Mouse (Mus musculus) embryonic facial prominence, embryonic 14.5 days (tissue): ENCODE results near the gene Irf2. TPM values are rescaled to one million over a fixed set of nuclear protein-coding genes. Genes with fewer than 3 reads are reported as not detected.

Experiments
- ATAC-seq: fragments of 200-750 bp; cut with Nextera tagmentation; 2 replicates; pipeline ENCODE4 v1.8.0; 2017; ENCODE audit warnings: low read depth, moderate number of reproducible peaks, moderate TSS enrichment
- DNase-seq: peaks from one replicate; pipeline ENCODE4 v3.0.0-alpha.2; 2015; ENCODE audit warnings: low spot score
- H3K27ac ChIP-seq: fragments of 300-500 bp; sonication (generic); replicated peaks from 2 replicates; pipeline ENCODE4 v1.5.1; 2014; ENCODE audit warnings: low read depth, mild to moderate bottlenecking, low read length, moderate library complexity
- H3K27me3 ChIP-seq: fragments of 300-500 bp; sonication (generic); replicated peaks from 2 replicates; pipeline ENCODE4 v1.6.1; 2014; ENCODE audit warnings: low read length; ENCODE audit not compliant: control insufficient read depth, insufficient read depth
- H3K36me3 ChIP-seq: fragments of 300-500 bp; sonication (generic); 2 replicates; pipeline ENCODE4 v1.6.1; 2014; ENCODE audit warnings: low read length, mixed read lengths; ENCODE audit not compliant: control insufficient read depth, insufficient read depth
- H3K4me1 ChIP-seq: fragments of 300-500 bp; sonication (generic); 2 replicates; pipeline ENCODE4 v1.6.1; 2014; ENCODE audit warnings: antibody characterized with exemption, low read length; ENCODE audit not compliant: control insufficient read depth, insufficient read depth
- H3K4me2 ChIP-seq: fragments of 300-500 bp; sonication (generic); 2 replicates; pipeline ENCODE4 v1.6.1; 2014; ENCODE audit warnings: low read depth, mild to moderate bottlenecking, low read length, moderate library complexity, mixed read lengths
- H3K4me3 ChIP-seq: fragments of 300-500 bp; sonication (generic); 2 replicates; pipeline ENCODE4 v1.5.1; 2014; ENCODE audit warnings: low read depth, mild to moderate bottlenecking, low read length
- H3K9ac ChIP-seq: fragments of 300-500 bp; sonication (generic); 2 replicates; pipeline ENCODE4 v1.6.1; 2014; ENCODE audit warnings: low read depth, mild to moderate bottlenecking, low read length, moderate library complexity, mixed read lengths
- H3K9me3 ChIP-seq: fragments of 300-500 bp; sonication (generic); 2 replicates; pipeline ENCODE4 v1.6.1; 2016; ENCODE audit warnings: low read length; ENCODE audit not compliant: control insufficient read depth
- WGBS: fragments of 180-500 bp; shearing (Covaris S2); extraction: QIAGEN DNeasy Blood & Tissue Kit; methylation state at CpG from one replicate; pipeline ENCODE4 v1.1.7; 2014; 5-methylcytosine and 5-hydroxymethylcytosine counted together
- polyA plus RNA-seq: library from polyadenylated mRNA; unstranded; fragments of >200 nt; fragmentation: Nextera tagmentation; extraction: Ambion mirVana; gene quantifications from 2 replicates; pipeline ENCODE4 v1.2.1, GENCODE M21; 2014

Irf2 gene
- 15.3 and 15.8 TPM in 2 replicates for polyA plus RNA-seq

GRCm38 (mm10) chr8:46739003-46739949, at the start of gene Irf2:
Irf2 (plus strand) TSS chr8:46739732.
- Histone ChIP-seq H3K4me2 (peak within 1 kb of the TSS; percentile 65), H3K36me3 (no peaks in the 10 kb centered on the region), H3K27me3 (no peaks in the 10 kb centered on the region), H3K4me3 (peak within 1 kb of the TSS; percentile 93), H3K4me1 (peaks cover 24% of the 10 kb centered on the region), H3K27ac (peak within 1 kb of the TSS; percentile 94), H3K9me3 (no peaks in the 10 kb centered on the region), H3K9ac (peak within 1 kb of the TSS; percentile 99)
- DNase-seq (peak; percentile 96), ATAC-seq (peak; percentile 90)
- WGBS: under 1% methylated on average over 42 of the region's 51 CpGs

DNA sequence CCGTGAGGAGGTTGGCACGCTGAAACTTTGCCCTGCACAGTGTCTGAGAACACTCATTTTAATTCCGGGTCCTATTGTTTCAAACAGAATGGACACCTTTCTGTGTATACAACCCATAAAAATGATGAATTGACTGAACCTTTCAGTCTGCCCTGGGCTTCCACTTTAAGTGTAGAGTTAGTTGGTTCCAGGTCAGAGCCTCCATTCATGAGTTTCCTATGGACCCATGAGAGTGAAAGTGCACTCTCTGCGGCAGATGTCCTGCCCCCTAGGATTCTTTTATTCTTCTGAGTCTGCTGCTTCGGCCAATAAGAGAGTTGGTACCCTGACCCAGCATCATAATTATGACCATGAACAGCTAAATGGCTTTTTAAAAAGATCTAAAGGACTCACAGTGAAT, 49.4 kb upstream of the Irf2 start:
- Histone ChIP-seq H3K4me1 (no peaks in the 10 kb centered on the region), H3K27ac (no peak overlapping the region), H3K36me3 (no peaks in the 10 kb centered on the region), H3K9me3 (no peaks in the 10 kb centered on the region), H3K4me2 (no peak overlapping the region), H3K27me3 (no peaks in the 10 kb centered on the region), H3K4me3 (no peak overlapping the region), H3K9ac (no peak overlapping the region)
- DNase-seq: no peak
- no peak for ATAC-seq
- 69% methylated on average over 5 of the region's 5 CpGs for WGBS

DNA sequence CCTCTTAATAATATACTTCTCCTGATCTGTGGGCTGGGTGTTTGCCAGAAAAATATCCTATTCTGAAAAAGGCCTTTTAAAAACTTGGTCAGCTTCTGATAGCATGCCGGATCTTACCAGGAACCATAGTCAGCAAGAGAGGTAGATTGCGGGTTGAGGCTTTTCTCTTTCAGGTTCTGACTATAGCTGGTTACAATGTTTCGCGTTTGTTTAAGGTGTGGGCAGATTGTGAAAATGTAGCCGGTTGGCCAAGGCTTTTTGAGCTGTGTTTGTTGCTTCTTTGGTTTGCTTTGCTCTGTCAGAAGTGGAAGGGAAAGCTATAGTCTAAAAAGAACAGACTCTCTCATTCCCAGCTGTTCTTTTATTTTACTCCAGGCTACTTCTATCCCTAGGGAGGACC, 49.0 kb upstream of the Irf2 start:
- H3K9me3 ChIP-seq: no peaks in the 10 kb centered on the region
- no peaks in the 10 kb centered on the region for H3K4me1 ChIP-seq
- DNase-seq (no peak), ATAC-seq (no peak)
- no peak overlapping the region for H3K4me3 ChIP-seq
- no peaks in the 10 kb centered on the region for H3K27me3 ChIP-seq
- H3K4me2 ChIP-seq: no peak overlapping the region
- H3K36me3 ChIP-seq: no peaks in the 10 kb centered on the region
- H3K27ac ChIP-seq: no peak overlapping the region
- 78% methylated on average over 5 of the region's 5 CpGs for WGBS
- no peak overlapping the region for H3K9ac ChIP-seq

DNA sequence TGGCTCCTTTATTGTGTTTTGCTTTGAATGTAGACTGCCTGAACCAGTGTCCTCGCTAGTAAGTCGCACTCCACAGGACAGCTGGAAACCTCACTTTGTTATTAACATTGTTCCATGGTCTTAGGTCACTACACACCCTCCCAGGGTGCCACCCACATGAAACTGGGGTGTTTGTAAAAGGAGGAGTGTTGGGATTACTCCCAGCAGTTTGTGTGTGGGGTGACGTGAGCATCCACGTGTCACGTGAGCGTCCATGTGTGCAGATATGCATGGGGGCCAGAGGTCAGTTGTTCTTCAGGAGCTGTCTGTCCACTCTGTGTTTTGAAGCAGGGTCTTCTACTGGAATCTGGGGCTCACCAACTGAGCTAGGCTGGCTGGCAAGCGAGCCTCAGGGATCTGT, 48.2 kb upstream of the Irf2 start:
- no peaks in the 10 kb centered on the region for H3K9me3 ChIP-seq
- no peak overlapping the region for H3K4me3 ChIP-seq
- no peaks in the 10 kb centered on the region for H3K36me3 ChIP-seq
- no peak for ATAC-seq
- H3K4me1 ChIP-seq: peaks cover 2% of the 10 kb centered on the region
- WGBS: 81% methylated on average over 7 of the region's 7 CpGs
- no peak overlapping the region for H3K4me2 ChIP-seq
- no peaks in the 10 kb centered on the region for H3K27me3 ChIP-seq
- no peak for DNase-seq
- no peak overlapping the region for H3K9ac ChIP-seq
- no peak overlapping the region for H3K27ac ChIP-seq

DNA sequence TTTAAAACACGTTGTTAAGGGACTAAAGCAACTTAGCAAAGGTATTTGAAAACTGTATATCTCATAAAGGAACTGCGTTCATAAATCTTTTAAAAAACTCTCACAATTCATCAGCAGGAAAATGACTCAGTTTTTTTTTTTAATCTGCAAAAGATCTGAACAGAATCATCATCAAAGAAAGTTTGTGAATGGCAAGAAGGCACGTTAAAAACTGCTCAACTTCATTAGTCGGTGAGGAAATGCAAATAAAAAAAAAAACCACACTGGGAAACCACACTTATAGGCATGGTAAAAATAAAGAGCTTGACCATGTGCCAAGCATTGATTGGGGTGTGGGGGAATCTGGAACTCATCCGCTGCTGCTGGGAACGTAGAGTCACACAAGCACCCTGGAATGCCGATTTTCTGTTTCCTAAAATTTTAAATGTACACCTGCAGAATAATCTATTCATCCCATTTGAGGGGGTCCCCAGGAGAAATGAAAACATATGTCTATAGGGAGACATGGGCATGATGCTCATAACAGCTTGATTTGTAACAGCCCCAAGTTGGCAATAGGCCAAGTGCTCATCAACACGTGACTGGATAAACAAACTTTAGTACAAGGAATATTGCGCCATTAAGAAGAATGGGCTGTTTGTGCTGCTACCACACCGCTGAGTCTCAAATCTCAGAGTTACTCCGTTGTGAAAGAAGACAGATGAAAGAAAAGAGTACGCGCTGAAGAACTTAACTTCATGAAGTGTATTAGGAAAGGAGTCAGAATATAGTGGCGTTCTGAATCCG, 43.1 kb upstream of the Irf2 start:
- peak; percentile 80 for DNase-seq
- Histone ChIP-seq H3K9ac (no peak overlapping the region), H3K4me3 (no peak overlapping the region), H3K4me1 (peaks cover 18% of the 10 kb centered on the region), H3K36me3 (no peaks in the 10 kb centered on the region), H3K27me3 (no peaks in the 10 kb centered on the region), H3K9me3 (no peaks in the 10 kb centered on the region), H3K27ac (peak overlapping the region; percentile 4; the same call in 1 of the 2 replicates), H3K4me2 (peak overlapping the region; percentile 18; the same call in 1 of the 2 replicates)
- ATAC-seq: no peak
- WGBS: 41% methylated on average over 15 of the region's 15 CpGs

DNA sequence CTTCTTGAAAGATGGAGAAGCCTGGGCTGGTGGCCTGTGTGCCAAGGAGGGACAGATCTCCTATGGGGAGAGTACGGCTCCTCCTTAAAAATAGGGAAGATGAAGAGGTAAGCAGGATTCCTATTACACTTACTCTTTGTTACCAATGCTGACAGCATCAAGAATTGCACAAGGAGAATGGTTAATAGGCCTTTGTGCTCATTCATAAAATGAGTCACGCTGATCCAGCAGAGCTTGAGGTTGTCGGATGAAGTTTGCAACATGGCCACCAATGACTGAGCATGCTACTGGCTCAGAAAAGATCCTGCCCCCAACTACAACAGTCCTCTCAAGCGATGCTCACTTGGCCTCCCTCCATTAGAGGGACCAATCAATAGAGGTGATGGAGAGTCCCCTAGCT, 42.0 kb upstream of the Irf2 start:
- no peaks in the 10 kb centered on the region for H3K9me3 ChIP-seq
- WGBS: 82% methylated on average over 4 of the region's 4 CpGs
- H3K9ac ChIP-seq: no peak overlapping the region
- no peaks in the 10 kb centered on the region for H3K27me3 ChIP-seq
- H3K36me3 ChIP-seq: no peaks in the 10 kb centered on the region
- ATAC-seq (no peak), DNase-seq (no peak)
- H3K4me2 ChIP-seq: no peak overlapping the region
- no peak overlapping the region for H3K4me3 ChIP-seq
- H3K27ac ChIP-seq: peak overlapping the region; percentile 4; the same call in 1 of the 2 replicates
- peaks cover 18% of the 10 kb centered on the region for H3K4me1 ChIP-seq

GRCm38 (mm10) chr8:46698162-46698561, 41.4 kb upstream of the Irf2 start:
- Histone ChIP-seq H3K9me3 (no peaks in the 10 kb centered on the region), H3K36me3 (no peaks in the 10 kb centered on the region), H3K27me3 (no peaks in the 10 kb centered on the region), H3K4me3 (no peak overlapping the region), H3K4me2 (no peak overlapping the region), H3K9ac (no peak overlapping the region), H3K4me1 (peaks cover 18% of the 10 kb centered on the region), H3K27ac (peak overlapping the region; percentile 4; the same call in 1 of the 2 replicates)
- ATAC-seq (no peak), DNase-seq (peak; percentile 40)
- WGBS: 59% methylated on average over 5 of the region's 5 CpGs

- DNase-seq: no peak
- Histone ChIP-seq H3K9ac (no peak overlapping the region), H3K9me3 (no peaks in the 10 kb centered on the region), H3K27ac (no peak overlapping the region), H3K27me3 (no peaks in the 10 kb centered on the region), H3K4me2 (no peak overlapping the region), H3K4me3 (no peak overlapping the region), H3K36me3 (no peaks in the 10 kb centered on the region), H3K4me1 (no peaks in the 10 kb centered on the region)
- no peak for ATAC-seq
- 88% methylated on average over 2 of the region's 2 CpGs for WGBS
These were observed 34.4 kb upstream of the Irf2 start for GRCm38 (mm10) chr8:46705145-46705544.
